26 mouse cellular contexts compared by ENCODE assay signal in genomic region chr4:123912431-123912830, GRCm38 (mm10). TPM values are rescaled to one million over a fixed set of nuclear protein-coding genes. Genes with fewer than 3 reads are reported as not detected.
DNase-seq lines count a peak whose midpoint lies in the region; ATAC-seq and TF ChIP-seq lines count a peak whose summit lies in the region.
"Had no signal": no experiment of that assay in that cellular context is flagged by ENCODE, and none has a peak within 500 bp of the region (broad histone marks: within the 10 kb centered on the region; RNA-seq: fewer than 3 reads in every experiment).

No protein-coding gene starts in this region.

- TF ChIP-seq CTCF in lung, postnatal 0 days (IDR thresholded peaks at IDR 0.05), result no peak

- WGBS in heart, embryonic 12.5 days, result 59% methylated on average over 2 of the region's 2 CpGs
- 43% methylated on average over 2 of the region's 2 CpGs for WGBS in lung, postnatal 0 days

- ATAC-seq in heart, embryonic 12.5 days (ENCODE audit: insufficient number of reproducible peaks, low FRiP score), result no peak
- ATAC-seq in lung, postnatal 0 days, result no peak
- ATAC-seq: forebrain, embryonic 13.5 days; liver, postnatal 0 days; midbrain, embryonic 16.5 days had no signal

- TF ChIP-seq EP300 in lung, postnatal 0 days (IDR thresholded peaks at IDR 0.05), result no peak

- H3K9me3 ChIP-seq in heart, embryonic 12.5 days (replicated peaks), result no peaks in the 10 kb centered on the region
- H3K9me3 ChIP-seq in lung, postnatal 0 days (ENCODE audit: low read length), result no peaks in the 10 kb centered on the region
- H3K9me3 ChIP-seq: forebrain, embryonic 13.5 days; hindbrain, embryonic 12.5 days; limb, embryonic 15.5 days; neural tube, embryonic 15.5 days had no signal

- peaks cover 7% of the 10 kb centered on the region for H3K4me1 ChIP-seq in heart, embryonic 12.5 days (replicated peaks)
- 0 out of 2 replicates have a peak, but pooled peaks cover 2% of the 10 kb centered on the region for H3K4me1 ChIP-seq in lung, postnatal 0 days (ENCODE audit: insufficient read depth, low read depth, low read length)

- DNase-seq in adrenal gland, postnatal 14 days, result peak; percentile 66
- DNase-seq in adrenal gland, postnatal 4 days (ENCODE audit: low spot score in 2 of 2), result no peak
- peak; percentile 40 to 56 for DNase-seq in heart, postnatal 10 days
- peak; percentile 5 for DNase-seq in lung, postnatal 25 days (ENCODE audit: low spot score)
- no peak for DNase-seq in lung, postnatal 0 days (ENCODE audit: low spot score)
- DNase-seq in frontal cortex, adult 2 months (ENCODE audit: extremely low spot score in 1 of 2, low spot score in 1 of 2), result no peak
- DNase-seq: cerebellum, adult 8-10 months; gastrocnemius, postnatal 14 days; liver, postnatal 0 days; lung, postnatal 4 days; right cerebral cortex, postnatal 25 days; thymus, postnatal 36 days had no signal

- H3K4me3 ChIP-seq in heart, embryonic 12.5 days, result no peak overlapping the region
- no peak overlapping the region for H3K4me3 ChIP-seq in lung, postnatal 0 days (ENCODE audit: low read depth, low read length)
- H3K4me3 ChIP-seq: forebrain, embryonic 13.5 days; hindbrain, embryonic 12.5 days; limb, embryonic 15.5 days; neural tube, embryonic 15.5 days had no signal

- intact Hi-C loops in heart, postnatal 10 days (cut with DNase I), result no loop called here

- H3K36me3 ChIP-seq in heart, embryonic 12.5 days, result peaks cover 41% of the 10 kb centered on the region
- no peaks in the 10 kb centered on the region; the same call in 1 of the 2 replicates for H3K36me3 ChIP-seq in lung, postnatal 0 days (ENCODE audit: insufficient read depth, low read length)

- no peak overlapping the region for H3K27ac ChIP-seq in heart, embryonic 12.5 days (ENCODE audit: poor library complexity, severe bottlenecking)
- H3K27ac ChIP-seq in lung, postnatal 0 days (ENCODE audit: low read length), result no peak overlapping the region
- H3K27ac ChIP-seq: forebrain, embryonic 13.5 days; hindbrain, embryonic 12.5 days; kidney, postnatal 0 days; limb, embryonic 15.5 days; neural tube, embryonic 15.5 days had no signal

- no peak overlapping the region for H3K9ac ChIP-seq in heart, embryonic 12.5 days
- no peak overlapping the region for H3K9ac ChIP-seq in lung, postnatal 0 days (replicated peaks; ENCODE audit: low read depth)
- H3K9ac ChIP-seq: forebrain, embryonic 13.5 days; hindbrain, embryonic 12.5 days; limb, embryonic 15.5 days; liver, postnatal 0 days; neural tube, embryonic 15.5 days had no signal

- no peaks in the 10 kb centered on the region for H3K27me3 ChIP-seq in heart, embryonic 12.5 days (replicated peaks)
- no peaks in the 10 kb centered on the region for H3K27me3 ChIP-seq in lung, postnatal 0 days (replicated peaks; ENCODE audit: insufficient read depth, low read length)
- H3K27me3 ChIP-seq: forebrain, embryonic 13.5 days; hindbrain, embryonic 12.5 days; limb, embryonic 15.5 days; neural tube, embryonic 15.5 days had no signal

- no peak overlapping the region for H3K4me2 ChIP-seq in heart, embryonic 12.5 days
- H3K4me2 ChIP-seq in lung, postnatal 0 days (replicated peaks; ENCODE audit: low read depth, low read length), result no peak overlapping the region
- H3K4me2 ChIP-seq: forebrain, embryonic 13.5 days; hindbrain, embryonic 12.5 days; limb, embryonic 15.5 days; neural tube, embryonic 15.5 days had no signal

RNA-seq across cellular contexts. Expression of gene Rragc, which starts 4.8 kb away (rescaled TPM):
- total RNA-seq in adrenal gland, postnatal 14 days (2021), result 80.1 and 83.2 TPM in 2 replicates
- 10 to 100 TPM; 69.0 to 70.6 TPM for total RNA-seq in adrenal gland, postnatal 4 days (2021)
- total RNA-seq in heart, postnatal 10 days (2021), result 10 to 100 TPM; 53.3 to 54.2 TPM
- polyA plus RNA-seq in heart, embryonic 12.5 days (2016; fragmentation: Nextera tagmentation; extraction: Ambion mirVana), result 47.8 and 50.1 TPM in 2 replicates
- 47.4 and 50.4 TPM in 2 replicates for polyA plus RNA-seq in lung, postnatal 0 days (2015; fragmentation: Nextera tagmentation; extraction: Ambion mirVana)
- 72.9 and 73.7 TPM in 2 replicates for polyA plus RNA-seq in frontal cortex, adult 2 months (2012; rRNA removed)

RNA-seq across cellular contexts. Expression of gene 4930535I16Rik, which starts 5.4 kb away (rescaled TPM):
- not detected in 2 replicates for total RNA-seq in adrenal gland, postnatal 14 days (2021)
- total RNA-seq in adrenal gland, postnatal 4 days (2021), result not detected
- total RNA-seq in heart, postnatal 10 days (2021), result not detected
- not detected in 2 replicates for polyA plus RNA-seq in heart, embryonic 12.5 days (2016; fragmentation: Nextera tagmentation; extraction: Ambion mirVana)
- not detected in 2 replicates for polyA plus RNA-seq in lung, postnatal 0 days (2015; fragmentation: Nextera tagmentation; extraction: Ambion mirVana)
- not detected in 2 replicates for polyA plus RNA-seq in frontal cortex, adult 2 months (2012; rRNA removed)
- total RNA-seq: common myeloid progenitor, adult 5-6 weeks; gastrocnemius, postnatal 14 days; left cerebral cortex, postnatal 25 days had no signal
- polyA plus RNA-seq: embryonic facial prominence, embryonic 11.5 days; forebrain, embryonic 13.5 days; heart, embryonic 14.5 days; hindbrain, embryonic 12.5 days; kidney, postnatal 0 days; limb, embryonic 15.5 days; liver, postnatal 0 days; midbrain, embryonic 16.5 days; neural tube, embryonic 15.5 days; spleen, adult 2 months; stomach, embryonic 14.5 days had no signal

RNA-seq across cellular contexts. Expression of gene Mycbp, which starts 7.8 kb away (rescaled TPM):
- 44.8 and 45.6 TPM in 2 replicates for total RNA-seq in adrenal gland, postnatal 14 days (2021)
- total RNA-seq in adrenal gland, postnatal 4 days (2021), result 10 to 100 TPM; 48.5 to 51.5 TPM
- 10 to 100 TPM; 24.9 to 29.1 TPM for total RNA-seq in heart, postnatal 10 days (2021)
- 65.6 and 69.9 TPM in 2 replicates for polyA plus RNA-seq in heart, embryonic 12.5 days (2016; fragmentation: Nextera tagmentation; extraction: Ambion mirVana)
- 73.0 and 81.0 TPM in 2 replicates for polyA plus RNA-seq in lung, postnatal 0 days (2015; fragmentation: Nextera tagmentation; extraction: Ambion mirVana)
- 8.7 and 9.3 TPM in 2 replicates for polyA plus RNA-seq in frontal cortex, adult 2 months (2012; rRNA removed)

RNA-seq across cellular contexts. Expression of gene 4933427I04Rik, which starts 53.0 kb away (rescaled TPM):
- not detected in 2 replicates for total RNA-seq in adrenal gland, postnatal 14 days (2021)
- not detected for total RNA-seq in adrenal gland, postnatal 4 days (2021)
- total RNA-seq in heart, postnatal 10 days (2021), result not detected
- not detected in 2 replicates for polyA plus RNA-seq in heart, embryonic 12.5 days (2016; fragmentation: Nextera tagmentation; extraction: Ambion mirVana)
- polyA plus RNA-seq in lung, postnatal 0 days (2015; fragmentation: Nextera tagmentation; extraction: Ambion mirVana), result 0.10 TPM in 1 of 2 replicates, not detected in the other
- polyA plus RNA-seq in frontal cortex, adult 2 months (2012; rRNA removed), result 0.06 TPM in 1 of 2 replicates, not detected in the other
- total RNA-seq: common myeloid progenitor, adult 5-6 weeks; gastrocnemius, postnatal 14 days; layer of hippocampus, adult 8-10 months; left cerebral cortex, postnatal 25 days had no signal
- polyA plus RNA-seq: heart, embryonic 14.5 days; liver, postnatal 0 days; spleen, adult 2 months had no signal

Comparison
In these comparisons a context has a peak if more than half of its experiments do, and no peak if none do; other contexts are left out.
1. DNase-seq: peak in adrenal gland, postnatal 14 days (single experiment), heart, postnatal 10 days (2 of 2) and lung, postnatal 25 days (single experiment); none in adrenal gland, postnatal 4 days (0 of 2), lung, postnatal 0 days (single experiment) and frontal cortex, adult 2 months (0 of 2).